Mouse (Mus musculus) forebrain, embryonic 15.5 days (tissue): Measurements from ENCODE around the gene Cacna1e. TPM values are rescaled to one million over a fixed set of nuclear protein-coding genes. Genes with fewer than 3 reads are reported as not detected.

Experiments used
- ATAC-seq: fragments of 200-750 bp; cut with Nextera tagmentation; replicated peaks from 2 replicates; pipeline ENCODE4 v1.8.0; 2017; ENCODE audit warnings: mild to moderate bottlenecking, moderate TSS enrichment, moderate library complexity
- H3K27ac ChIP-seq: fragments of 300-500 bp; sonication (generic); replicated peaks from 2 replicates; pipeline ENCODE4 v1.5.1; 2015; ENCODE audit warnings: mild to moderate bottlenecking, inconsistent platforms
- H3K27me3 ChIP-seq: fragments of 300-500 bp; sonication (generic); 2 replicates; pipeline ENCODE4 v1.6.1; 2015; ENCODE audit warnings: inconsistent platforms
- H3K36me3 ChIP-seq: fragments of 300-500 bp; sonication (generic); 2 replicates; pipeline ENCODE4 v1.6.1; 2015; ENCODE audit warnings: mild to moderate bottlenecking, inconsistent platforms
- H3K4me1 ChIP-seq: fragments of 300-500 bp; sonication (generic); 2 replicates; pipeline ENCODE4 v1.6.1; 2015; ENCODE audit warnings: inconsistent platforms
- H3K4me2 ChIP-seq: fragments of 300-500 bp; sonication (generic); replicated peaks from 2 replicates; pipeline ENCODE4 v1.6.1; 2015; ENCODE audit warnings: mild to moderate bottlenecking, inconsistent platforms
- H3K4me3 ChIP-seq: fragments of 300-500 bp; sonication (generic); 2 replicates; pipeline ENCODE4 v1.5.1; 2015; ENCODE audit warnings: mild to moderate bottlenecking, inconsistent platforms
- H3K9ac ChIP-seq: fragments of 300-500 bp; sonication (generic); replicated peaks from 2 replicates; pipeline ENCODE4 v1.6.1; 2015; ENCODE audit warnings: mild to moderate bottlenecking, inconsistent platforms
- H3K9me3 ChIP-seq: fragments of 300-500 bp; sonication (generic); 2 replicates; pipeline ENCODE4 v1.6.1; 2016; ENCODE audit warnings: inconsistent platforms
- WGBS: fragments of 180-500 bp; shearing (Covaris S2); methylation state at CpG from one replicate; pipeline ENCODE4 v1.1.7; 2015; ENCODE audit warnings: mixed read lengths; 5-methylcytosine and 5-hydroxymethylcytosine counted together
- polyA plus RNA-seq: library from polyadenylated mRNA; unstranded; fragments of >200 nt; fragmentation: Nextera tagmentation; extraction: Ambion mirVana; gene quantifications from 2 replicates; pipeline ENCODE4 v1.2.1, GENCODE M21; 2015

Gene Cacna1e
- polyA plus RNA-seq, 1 experiment from 2014 or later: 13.1 TPM

GRCm38 (mm10) chr1:154865981-154866380 is 18.3 kb downstream of the Cacna1e start:
- no peak for ATAC-seq
- H3K36me3 ChIP-seq: no peaks in the 10 kb centered on the region
- H3K4me1 ChIP-seq: no peaks in the 10 kb centered on the region
- 89% methylated on average over 1 of the region's 1 CpGs for WGBS
- no peak overlapping the region for H3K4me2 ChIP-seq
- no peaks in the 10 kb centered on the region for H3K9me3 ChIP-seq
- no peak overlapping the region for H3K9ac ChIP-seq
- no peak overlapping the region for H3K27ac ChIP-seq
- no peak overlapping the region for H3K4me3 ChIP-seq
- H3K27me3 ChIP-seq: no peaks in the 10 kb centered on the region

- Histone ChIP-seq H3K4me2 (no peak overlapping the region), H3K27ac (no peak overlapping the region), H3K9ac (no peak overlapping the region), H3K4me3 (no peak overlapping the region), H3K27me3 (no peaks in the 10 kb centered on the region), H3K36me3 (no peaks in the 10 kb centered on the region), H3K4me1 (no peaks in the 10 kb centered on the region), H3K9me3 (no peaks in the 10 kb centered on the region)
- ATAC-seq: no peak
- WGBS: 67% methylated on average over 9 of the region's 9 CpGs
Measured at GRCm38 (mm10) chr1:154861416-154861815, 22.9 kb downstream of the Cacna1e start.

GRCm38 (mm10) chr1:154854564-154854963 is 29.7 kb downstream of the Cacna1e start:
- H3K27me3 ChIP-seq: no peaks in the 10 kb centered on the region
- ATAC-seq: no peak
- no peak overlapping the region for H3K27ac ChIP-seq
- no peaks in the 10 kb centered on the region for H3K9me3 ChIP-seq
- no peak overlapping the region for H3K4me3 ChIP-seq
- no peaks in the 10 kb centered on the region for H3K36me3 ChIP-seq
- no peak overlapping the region for H3K9ac ChIP-seq
- no peaks in the 10 kb centered on the region for H3K4me1 ChIP-seq
- no peak overlapping the region for H3K4me2 ChIP-seq
- 92% methylated on average over 3 of the region's 3 CpGs for WGBS

- ATAC-seq: no peak
- no peak overlapping the region for H3K9ac ChIP-seq
- no peak overlapping the region for H3K27ac ChIP-seq
- no peak overlapping the region for H3K4me2 ChIP-seq
- H3K27me3 ChIP-seq: no peaks in the 10 kb centered on the region
- no peak overlapping the region for H3K4me3 ChIP-seq
- H3K36me3 ChIP-seq: no peaks in the 10 kb centered on the region
- 73% methylated on average over 6 of the region's 6 CpGs for WGBS
- no peaks in the 10 kb centered on the region for H3K4me1 ChIP-seq
- no peaks in the 10 kb centered on the region for H3K9me3 ChIP-seq
Measured at GRCm38 (mm10) chr1:154850515-154851287, 33.6 kb downstream of the Cacna1e start.

GRCm38 (mm10) chr1:154848683-154849579 is 35.4 kb downstream of the Cacna1e start:
- H3K36me3 ChIP-seq: no peaks in the 10 kb centered on the region
- no peaks in the 10 kb centered on the region; the same call in 1 of the 2 replicates for H3K4me1 ChIP-seq
- ATAC-seq: no peak
- H3K27ac ChIP-seq: no peak overlapping the region
- WGBS: 90% methylated on average over 6 of the region's 6 CpGs
- H3K9ac ChIP-seq: no peak overlapping the region
- no peaks in the 10 kb centered on the region for H3K27me3 ChIP-seq
- H3K4me3 ChIP-seq: no peak overlapping the region
- no peak overlapping the region for H3K4me2 ChIP-seq
- H3K9me3 ChIP-seq: no peaks in the 10 kb centered on the region

GRCm38 (mm10) chr1:154846900-154847299 is 37.4 kb downstream of the Cacna1e start:
- H3K27me3 ChIP-seq: no peaks in the 10 kb centered on the region
- H3K4me2 ChIP-seq: no peak overlapping the region
- no peaks in the 10 kb centered on the region for H3K36me3 ChIP-seq
- ATAC-seq: no peak
- no peak overlapping the region for H3K4me3 ChIP-seq
- no peak overlapping the region for H3K9ac ChIP-seq
- H3K4me1 ChIP-seq: peaks cover 8% of the 10 kb centered on the region
- H3K27ac ChIP-seq: no peak overlapping the region
- 82% methylated on average over 2 of the region's 2 CpGs for WGBS
- H3K9me3 ChIP-seq: no peaks in the 10 kb centered on the region

- H3K9ac ChIP-seq: no peak overlapping the region
- no peaks in the 10 kb centered on the region for H3K27me3 ChIP-seq
- H3K4me3 ChIP-seq: no peak overlapping the region
- WGBS: 47% methylated on average over 2 of the region's 2 CpGs
- no peak overlapping the region for H3K27ac ChIP-seq
- H3K4me1 ChIP-seq: peaks cover 8% of the 10 kb centered on the region
- no peaks in the 10 kb centered on the region for H3K9me3 ChIP-seq
- H3K36me3 ChIP-seq: no peaks in the 10 kb centered on the region
- no peak for ATAC-seq
- no peak overlapping the region for H3K4me2 ChIP-seq
Measured at GRCm38 (mm10) chr1:154843427-154843826, 40.9 kb downstream of the Cacna1e start.

GRCm38 (mm10) chr1:154842336-154842735 is 42.0 kb downstream of the Cacna1e start:
- H3K27ac ChIP-seq: no peak overlapping the region
- H3K4me1 ChIP-seq: peaks cover 8% of the 10 kb centered on the region
- H3K27me3 ChIP-seq: no peaks in the 10 kb centered on the region
- H3K4me2 ChIP-seq: no peak overlapping the region
- H3K4me3 ChIP-seq: no peak overlapping the region
- H3K9ac ChIP-seq: no peak overlapping the region
- WGBS: 74% methylated on average over 5 of the region's 5 CpGs
- no peaks in the 10 kb centered on the region for H3K9me3 ChIP-seq
- ATAC-seq: no peak
- no peaks in the 10 kb centered on the region for H3K36me3 ChIP-seq

- no peak overlapping the region for H3K27ac ChIP-seq
- no peaks in the 10 kb centered on the region for H3K27me3 ChIP-seq
- no peaks in the 10 kb centered on the region for H3K9me3 ChIP-seq
- H3K9ac ChIP-seq: no peak overlapping the region
- WGBS: 82% methylated on average over 6 of the region's 6 CpGs
- H3K4me2 ChIP-seq: no peak overlapping the region
- ATAC-seq: no peak
- H3K4me1 ChIP-seq: peaks cover 8% of the 10 kb centered on the region
- H3K36me3 ChIP-seq: no peaks in the 10 kb centered on the region
- no peak overlapping the region for H3K4me3 ChIP-seq
Measured at GRCm38 (mm10) chr1:154841057-154841630, 43.2 kb downstream of the Cacna1e start.

- no peaks in the 10 kb centered on the region for H3K9me3 ChIP-seq
- H3K4me2 ChIP-seq: no peak overlapping the region
- WGBS: 92% methylated on average over 4 of the region's 4 CpGs
- H3K27me3 ChIP-seq: no peaks in the 10 kb centered on the region
- H3K36me3 ChIP-seq: no peaks in the 10 kb centered on the region
- H3K4me3 ChIP-seq: no peak overlapping the region
- H3K9ac ChIP-seq: no peak overlapping the region
- peaks cover 8% of the 10 kb centered on the region for H3K4me1 ChIP-seq
- no peak for ATAC-seq
- no peak overlapping the region for H3K27ac ChIP-seq
Measured at GRCm38 (mm10) chr1:154839272-154839671, 45.0 kb downstream of the Cacna1e start.

GRCm38 (mm10) chr1:154836473-154836872 is 47.8 kb downstream of the Cacna1e start:
- no peaks in the 10 kb centered on the region for H3K9me3 ChIP-seq
- 92% methylated on average over 5 of the region's 5 CpGs for WGBS
- H3K4me1 ChIP-seq: peaks cover 4% of the 10 kb centered on the region; the same call in 1 of the 2 replicates
- no peak overlapping the region for H3K27ac ChIP-seq
- no peaks in the 10 kb centered on the region for H3K27me3 ChIP-seq
- H3K9ac ChIP-seq: no peak overlapping the region
- H3K4me2 ChIP-seq: no peak overlapping the region
- no peaks in the 10 kb centered on the region for H3K36me3 ChIP-seq
- no peak for ATAC-seq
- no peak overlapping the region for H3K4me3 ChIP-seq

- Histone ChIP-seq H3K27ac (no peak overlapping the region), H3K4me1 (peaks cover 4% of the 10 kb centered on the region; the same call in 1 of the 2 replicates), H3K4me3 (no peak overlapping the region), H3K36me3 (no peaks in the 10 kb centered on the region), H3K4me2 (no peak overlapping the region), H3K9ac (no peak overlapping the region), H3K27me3 (no peaks in the 10 kb centered on the region), H3K9me3 (no peaks in the 10 kb centered on the region)
- peak; percentile 48; the same call in 1 of the 2 replicates for ATAC-seq
- 66% methylated on average over 9 of the region's 9 CpGs for WGBS
Measured at GRCm38 (mm10) chr1:154832168-154832539, 52.1 kb downstream of the Cacna1e start.
